Mouse (Mus musculus) MEL (cell line): ENCODE data around the gene Lrp6.

Experiments used
- CTCF ChIP-seq, 3 experiments: IDR thresholded peaks in 2 of 3; conservative IDR thresholded peaks in 1 of 3; 2 replicates each; pipeline ENCODE4 v1.5.1; 2011 to 2012; ENCODE audit warnings: low read length in 3 of 3, low read depth in 2 of 3, mild to moderate bottlenecking in 2 of 3, improper control_type of control experiment in 1 of 3, inconsistent platforms in 1 of 3, mixed read lengths in 1 of 3, moderate library complexity in 1 of 3; ENCODE audit not compliant: control insufficient read depth in 1 of 3, insufficient read depth in 1 of 3, poor library complexity in 1 of 3, severe bottlenecking in 1 of 3
- EP300 ChIP-seq, 2 experiments: IDR thresholded peaks; 2 replicates each; pipeline ENCODE4 v1.6.1; 2011; ENCODE audit warnings: improper control_type of control experiment in 2 of 2, low read length in 2 of 2, low read depth in 1 of 2, mild to moderate bottlenecking in 1 of 2
- GATA1 ChIP-seq: IDR thresholded peaks from 2 replicates; pipeline ENCODE4 v1.6.1; 2011; ENCODE audit warnings: low read depth, low read length, improper control_type of control experiment
- MAX ChIP-seq: IDR thresholded peaks from 2 replicates; pipeline ENCODE4 v1.6.1; 2011; ENCODE audit warnings: low read length, improper control_type of control experiment
- MXI1 ChIP-seq: IDR thresholded peaks from 2 replicates; pipeline ENCODE4 v1.6.1; 2011; ENCODE audit warnings: mild to moderate bottlenecking, low read depth, low read length, improper control_type of control experiment
- POLR2A ChIP-seq, 2 experiments: IDR thresholded peaks; 2 replicates each; pipeline ENCODE4 v1.6.1; 2011 to 2012; ENCODE audit warnings: low read length in 2 of 2, mild to moderate bottlenecking in 2 of 2, control low read depth in 1 of 2, improper control_type of control experiment in 1 of 2, low read depth in 1 of 2, moderate library complexity in 1 of 2; ENCODE audit not compliant: control insufficient read depth in 1 of 2, insufficient read depth in 1 of 2, poor library complexity in 1 of 2

DNA sequence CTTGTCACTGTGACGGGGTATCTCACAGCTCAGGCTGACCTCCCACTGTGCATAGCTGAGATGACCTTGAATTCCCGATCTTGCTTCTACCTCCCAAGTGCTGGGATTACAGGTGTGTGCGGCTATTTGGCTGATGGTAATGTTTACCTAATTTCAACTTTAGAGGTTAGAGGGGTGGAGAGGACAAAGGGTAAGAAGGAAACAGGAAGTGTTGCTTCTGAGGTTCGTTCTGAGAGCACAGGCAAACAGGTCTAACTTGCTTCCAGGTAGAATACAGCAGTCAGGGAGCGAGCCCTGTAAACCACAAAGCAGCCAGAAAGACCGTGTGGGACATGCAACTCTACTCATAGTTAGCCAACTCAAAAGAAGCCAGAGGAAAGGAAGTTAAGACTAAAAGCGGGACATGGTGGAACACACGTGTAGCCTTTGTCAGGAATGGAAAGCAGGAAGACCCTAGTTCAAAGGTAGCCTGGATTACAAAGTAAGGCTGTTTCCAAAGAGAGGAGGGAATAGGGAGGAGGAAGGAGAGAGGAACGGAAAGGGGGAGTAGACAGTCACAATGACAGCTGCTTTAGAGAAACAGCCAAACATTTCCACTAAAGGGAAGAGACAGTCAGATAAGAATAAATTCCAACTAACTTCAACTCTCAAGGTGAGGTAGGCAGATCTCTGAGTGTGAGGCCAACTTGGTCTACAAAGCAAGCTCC lies 123.4 kb downstream of the Lrp6 start:
- TF ChIP-seq MAX (no peak), POLR2A (IDR thresholded peaks at IDR 0.05; ENCODE audit: control insufficient read depth in 1 of 2, insufficient read depth in 1 of 2, low read depth in 1 of 2, low read length in 2 of 2, poor library complexity in 1 of 2) (no peak), CTCF (IDR thresholded peaks at IDR 0.05 in 2 of 3, conservative IDR thresholded peaks at IDR 0.05 in 1 of 3; ENCODE audit: control insufficient read depth in 1 of 3, insufficient read depth in 1 of 3, low read depth in 2 of 3, low read length in 3 of 3, poor library complexity in 1 of 3, severe bottlenecking in 1 of 3) (no peak), EP300 (IDR thresholded peaks at IDR 0.05; ENCODE audit: low read depth in 1 of 2, low read length in 2 of 2) (no peak), MXI1 (no peak), GATA1 (no peak)
